Mouse (Mus musculus) T-helper 17 cell (primary cell): ENCODE results near the gene Gm20521.

ENCODE experiments used
- in situ Hi-C, 2 experiments: fragments of 300-600 bp; cut with MboI, MseI; formaldehyde crosslinking; loops; 1 replicate in 1 of 2; 2 replicates in 1 of 2; pipeline ENCODE4 v1.15.1; 2025; ENCODE audit warnings: high pct_unique_total_duplicates in 2 of 2

The Gm20521 gene

DNA sequence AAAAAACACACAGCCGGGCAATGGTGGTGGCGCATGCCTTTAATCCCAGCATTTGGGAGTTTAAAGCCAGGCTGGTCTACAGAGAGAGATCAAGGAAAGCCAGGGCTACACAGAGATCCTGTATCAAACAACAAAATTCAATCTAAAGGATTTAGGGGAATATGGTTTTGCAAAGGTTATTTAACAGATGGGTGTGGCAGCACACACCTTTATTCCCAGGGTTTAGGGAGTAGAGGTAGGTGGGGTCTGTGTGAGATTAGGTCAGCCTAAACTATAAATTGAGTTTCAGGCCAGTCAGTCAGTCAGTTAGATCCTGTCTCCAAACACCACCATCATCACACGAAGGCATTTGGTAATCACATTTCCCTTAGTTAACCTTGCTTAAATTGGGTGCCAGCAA, 9.0 kb downstream of the Gm20521 start, which contains the start of gene Pabpn1:
TSS of gene Pabpn1 (plus strand) at position 301 of the 400 bp plus-strand sequence.
- in situ Hi-C loops: no loop called here

DNA sequence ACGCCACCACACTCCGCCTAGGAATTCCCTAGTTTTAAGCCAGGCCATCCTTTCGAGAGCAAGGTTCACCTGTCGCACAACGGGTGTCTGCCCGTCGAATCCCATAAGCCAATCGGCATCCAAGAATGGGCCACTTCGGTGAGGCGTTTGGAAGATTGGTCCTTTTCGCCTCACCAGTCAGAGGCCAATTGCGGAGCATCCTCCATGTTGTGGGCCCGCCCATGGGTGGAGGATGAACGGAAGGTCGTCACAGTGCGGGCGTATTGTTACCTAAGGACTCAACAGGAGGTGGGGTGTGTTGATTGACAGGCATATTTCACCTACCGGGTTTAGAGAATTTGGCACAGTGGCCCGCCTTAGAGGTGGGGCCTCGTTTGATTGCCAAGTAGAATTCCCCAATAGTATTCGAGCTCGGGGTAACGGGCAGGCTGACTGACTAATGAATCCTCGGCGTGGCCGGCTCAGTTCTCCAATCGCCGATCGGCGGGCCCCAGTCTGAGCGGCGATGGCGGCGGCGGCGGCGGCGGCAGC, 10.5 kb downstream of the Gm20521 start:
- in situ Hi-C loops: no loop called here

DNA sequence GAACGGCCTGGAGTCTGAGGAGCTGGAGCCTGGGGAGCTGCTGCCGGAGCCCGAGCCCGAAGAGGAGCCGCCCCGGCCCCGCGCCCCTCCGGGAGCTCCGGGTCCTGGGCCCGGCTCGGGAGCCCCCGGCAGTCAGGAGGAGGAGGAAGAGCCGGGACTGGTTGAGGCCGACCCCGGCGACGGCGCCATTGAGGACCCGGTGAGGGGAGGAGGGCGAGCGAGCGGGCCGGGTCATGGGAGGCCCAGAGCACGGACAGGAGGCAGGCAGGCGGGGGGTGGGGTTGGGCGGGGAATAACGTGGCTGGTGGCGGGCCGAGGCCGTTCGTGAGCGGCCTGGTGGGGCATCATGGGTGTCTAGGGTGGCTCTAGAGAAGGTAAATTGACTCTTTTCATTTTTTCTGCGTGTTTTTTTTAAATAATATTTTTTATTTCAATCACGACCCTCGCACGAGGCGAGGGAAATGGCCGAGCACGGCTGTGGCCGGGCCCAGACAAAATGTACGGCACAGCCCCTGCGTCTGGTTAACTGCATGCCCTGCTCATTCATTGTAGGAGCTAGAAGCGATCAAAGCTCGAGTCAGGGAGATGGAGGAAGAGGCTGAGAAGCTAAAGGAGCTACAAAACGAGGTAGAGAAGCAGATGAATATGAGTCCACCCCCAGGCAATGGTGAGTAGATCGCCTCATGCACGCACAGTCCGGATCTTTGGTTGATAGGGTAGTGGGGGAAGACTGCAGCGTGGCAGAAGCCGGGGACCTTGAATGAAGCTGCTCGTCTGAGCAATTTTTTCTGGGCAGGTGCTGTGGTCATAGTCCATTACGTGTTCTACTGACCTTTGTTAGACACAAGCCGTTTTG, 11.3 kb downstream of the Gm20521 start:
- in situ Hi-C loops: no loop called here

DNA sequence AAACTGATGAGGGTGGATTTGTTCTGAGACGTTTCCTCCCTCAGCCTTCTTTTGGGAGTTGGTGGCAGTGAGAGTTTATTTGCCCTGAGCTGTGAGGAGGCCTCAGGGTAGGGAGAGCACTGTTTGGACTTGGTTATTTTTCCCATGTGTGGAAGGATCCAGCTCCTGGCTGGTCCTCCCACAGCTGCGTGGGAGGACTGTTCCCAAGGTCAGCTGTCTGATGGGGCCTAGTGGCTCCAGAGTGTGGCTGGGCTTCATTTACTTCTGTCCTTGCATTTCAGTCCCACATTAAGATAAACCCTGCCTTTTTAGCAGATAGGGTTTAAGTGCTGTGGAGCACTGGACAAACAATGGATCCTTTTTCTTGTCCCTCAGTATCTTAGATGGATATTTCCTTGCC, 14.2 kb downstream of the Gm20521 start:
- in situ Hi-C loops: no loop called here

- in situ Hi-C loops: loop anchor here in 1 of 2 experiments (25.0 kb wide), 1 partner anchor 1962 kb away; no protein-coding TSS in a partner anchor
Observed at GRCm38 (mm10) chr14:54900383-54900782, 17.1 kb downstream of the Gm20521 start.

DNA sequence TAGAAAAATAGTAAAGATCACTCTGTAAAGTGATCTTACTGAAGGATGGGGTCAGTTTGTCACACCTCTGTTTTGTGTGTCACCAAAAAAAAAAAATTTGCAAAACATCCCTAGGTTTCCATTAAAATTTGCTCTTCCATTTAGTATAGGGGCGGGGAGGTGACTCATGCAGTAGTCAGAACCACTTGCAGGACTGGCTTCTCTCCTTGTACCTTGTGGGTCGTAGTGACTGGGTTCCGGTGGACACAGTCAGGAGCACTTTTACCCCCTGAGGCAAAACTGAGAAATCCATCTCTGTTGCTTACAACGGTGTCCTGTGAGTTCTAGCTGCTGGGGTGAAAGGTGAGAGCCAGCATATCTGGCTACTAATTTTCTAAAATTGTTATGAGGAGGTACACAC, 20.4 kb downstream of the Gm20521 start:
- in situ Hi-C loops: loop anchor here in 1 of 2 experiments (25.0 kb wide), 1 partner anchor 1959 kb away; no protein-coding TSS in a partner anchor

DNA sequence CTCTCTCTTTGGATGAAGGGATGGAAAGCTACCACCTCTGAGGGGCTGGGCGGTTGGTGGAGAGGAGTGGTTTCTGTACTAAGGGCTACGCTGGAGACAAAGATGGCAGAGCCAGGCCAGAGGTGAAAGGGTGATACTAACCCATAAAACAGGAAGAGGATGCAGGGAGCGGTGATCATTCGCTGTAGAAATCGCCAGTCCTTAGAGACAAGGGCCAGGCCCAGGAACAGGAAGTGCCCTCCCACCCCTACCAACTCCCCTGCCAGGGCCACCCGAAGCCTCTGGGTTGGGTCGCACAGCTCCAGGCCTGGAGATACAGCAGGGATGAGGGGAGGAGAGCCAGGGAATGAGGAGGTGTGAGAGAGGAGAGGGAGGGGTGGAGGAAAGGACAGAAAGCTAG, 25.4 kb downstream of the Gm20521 start:
- in situ Hi-C loops: loop anchor here in 1 of 2 experiments (25.0 kb wide), 1 partner anchor 1954 kb away; no protein-coding TSS in a partner anchor

GRCm38 (mm10) chr14:54912109-54912850, 29.0 kb downstream of the Gm20521 start:
- in situ Hi-C loops: loop anchor here in 1 of 2 experiments (25.0 kb wide), 1 partner anchor 1950 kb away; no protein-coding TSS in a partner anchor

DNA sequence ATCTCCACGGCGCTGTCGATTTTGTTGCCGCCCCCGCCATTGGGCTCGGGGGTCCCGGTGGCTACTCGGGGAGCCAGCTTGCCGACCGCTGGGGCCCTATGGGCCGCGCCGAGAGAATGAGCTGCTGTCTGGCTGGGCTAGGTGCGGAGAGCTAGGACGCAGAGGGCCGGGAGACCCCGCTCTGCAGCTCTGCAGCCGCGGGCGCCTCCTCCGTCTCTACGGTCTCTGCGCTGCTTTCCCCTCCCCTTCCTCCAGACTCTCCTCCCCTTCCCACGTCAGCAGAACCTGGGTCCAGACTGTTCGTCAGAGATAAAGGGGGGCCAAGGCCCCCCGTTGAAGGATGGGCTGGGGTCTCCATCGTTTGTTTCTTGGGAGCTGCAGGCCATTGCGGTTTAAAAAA, 29.6 kb downstream of the Gm20521 start, which contains the start of gene Slc22a17:
TSS of gene Slc22a17 (minus strand) at position 247 of the 400 bp plus-strand sequence.
- in situ Hi-C loops: loop anchor here in 1 of 2 experiments (25.0 kb wide), 1 partner anchor 1949 kb away; no protein-coding TSS in a partner anchor

DNA sequence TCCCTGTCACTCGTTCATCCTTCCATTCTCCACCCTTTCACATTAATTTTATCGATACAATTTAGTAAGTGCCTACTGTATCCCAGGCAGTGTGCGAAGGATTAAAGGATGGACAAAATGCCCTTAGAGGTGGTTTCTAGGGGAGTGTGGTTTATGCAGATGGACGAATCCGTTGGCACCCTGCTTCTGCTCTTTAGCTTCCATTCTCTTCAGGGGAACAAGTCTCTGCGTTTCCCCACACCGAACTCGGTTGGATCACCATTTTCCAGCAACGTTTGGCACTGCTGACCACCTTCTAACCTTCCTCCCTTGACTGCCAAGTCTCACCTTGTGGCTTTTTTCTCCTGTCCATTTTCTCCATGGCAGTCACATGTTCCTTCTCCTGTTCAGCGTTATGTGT, 30.1 kb downstream of the Gm20521 start:
- in situ Hi-C loops: loop anchor here in 1 of 2 experiments (25.0 kb wide), 1 partner anchor 1949 kb away; no protein-coding TSS in a partner anchor

GRCm38 (mm10) chr14:54920076-54920685, 36.9 kb downstream of the Gm20521 start:
- in situ Hi-C loops: loop anchor here in 1 of 2 experiments (25.0 kb wide), 1 partner anchor 1942 kb away; no protein-coding TSS in a partner anchor

DNA sequence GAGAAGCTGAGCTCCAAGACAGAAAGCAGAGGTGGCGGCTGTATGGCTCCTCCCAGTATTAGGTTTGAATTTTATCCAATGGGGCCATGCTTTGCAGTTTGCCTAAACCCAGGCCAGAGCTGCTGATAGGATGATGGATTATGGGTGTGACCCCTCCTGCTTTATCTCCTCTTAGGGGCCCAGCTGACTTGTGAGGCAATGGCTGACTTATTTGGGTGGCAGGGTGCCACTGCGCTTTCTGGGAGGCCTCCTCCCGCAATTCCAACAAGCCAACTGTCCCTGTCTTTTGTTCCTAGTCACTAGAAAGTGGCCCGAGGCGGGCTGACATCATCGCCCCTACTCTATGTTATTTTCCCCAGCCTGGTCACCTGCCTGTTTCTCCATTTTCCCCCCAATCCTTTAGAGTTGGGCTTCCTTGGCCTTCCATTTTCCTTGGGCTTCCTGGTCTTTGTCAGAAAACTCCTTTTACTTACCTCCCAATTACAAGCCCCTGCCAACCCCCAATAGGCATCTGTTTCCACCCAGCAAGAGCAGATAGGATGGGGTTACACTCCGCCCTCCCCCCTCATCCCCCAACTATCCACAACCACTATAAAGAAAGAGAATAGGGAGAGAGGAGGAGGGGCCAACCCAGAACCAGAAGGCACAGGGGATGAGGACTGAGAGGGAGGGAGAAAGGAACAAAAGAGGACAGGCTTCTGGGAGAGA, 41.6 kb downstream of the Gm20521 start:
- in situ Hi-C loops: loop anchor here in 1 of 2 experiments (25.0 kb wide), 1 partner anchor 1938 kb away; no protein-coding TSS in a partner anchor

DNA sequence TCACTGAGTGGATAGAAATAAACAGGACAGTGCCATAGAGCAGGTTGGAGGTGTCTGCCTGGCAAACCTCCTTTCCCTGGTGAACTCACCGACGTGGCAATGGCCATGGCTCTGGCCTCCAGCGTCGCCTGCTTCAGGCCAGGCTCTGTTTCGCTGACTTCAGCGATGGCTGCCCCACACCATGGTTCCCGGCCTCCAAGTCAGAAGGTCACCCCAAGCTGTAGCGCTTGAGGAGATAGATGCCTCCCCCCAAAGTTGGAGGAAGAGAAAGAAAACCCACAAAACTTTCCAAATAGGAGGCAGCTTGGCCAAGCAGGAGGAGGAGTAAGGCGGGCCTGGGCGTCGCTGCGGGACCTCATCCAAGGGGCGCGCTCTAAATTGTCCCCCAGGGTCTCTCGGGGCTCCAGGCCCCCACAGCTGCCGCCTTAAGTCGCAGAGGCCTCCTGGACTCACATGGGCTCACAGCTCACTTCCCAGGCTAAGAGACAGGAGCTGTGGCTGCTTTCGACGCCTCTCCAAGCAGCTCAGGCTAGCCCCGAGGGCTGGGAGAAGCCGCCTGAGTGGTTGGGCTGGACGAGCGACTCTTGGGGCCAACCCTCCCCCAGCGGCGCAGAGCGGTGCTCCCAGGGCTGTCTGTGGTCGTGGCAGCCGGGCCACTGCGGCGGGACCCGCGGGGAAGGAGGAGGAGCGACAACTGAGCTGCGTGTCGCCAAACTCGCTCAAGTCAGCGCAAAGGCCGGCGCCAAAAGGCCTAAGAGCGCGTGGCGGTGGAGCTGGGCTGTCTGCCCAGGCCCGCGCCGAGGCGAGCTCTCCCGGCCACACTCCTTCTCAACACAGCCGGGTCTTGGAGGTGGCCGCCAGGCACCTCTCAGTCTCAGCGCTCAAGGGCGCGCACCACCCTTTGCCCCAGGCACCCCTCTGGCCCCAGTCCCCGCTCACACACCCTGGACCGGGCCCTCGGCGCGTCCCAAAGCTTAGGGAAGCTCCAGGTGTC, 42.4 kb downstream of the Gm20521 start, which contains the start of gene Efs:
TSS of gene Efs (minus strand) at position 778 of the 994 bp plus-strand sequence.
- in situ Hi-C loops: no loop called here

DNA sequence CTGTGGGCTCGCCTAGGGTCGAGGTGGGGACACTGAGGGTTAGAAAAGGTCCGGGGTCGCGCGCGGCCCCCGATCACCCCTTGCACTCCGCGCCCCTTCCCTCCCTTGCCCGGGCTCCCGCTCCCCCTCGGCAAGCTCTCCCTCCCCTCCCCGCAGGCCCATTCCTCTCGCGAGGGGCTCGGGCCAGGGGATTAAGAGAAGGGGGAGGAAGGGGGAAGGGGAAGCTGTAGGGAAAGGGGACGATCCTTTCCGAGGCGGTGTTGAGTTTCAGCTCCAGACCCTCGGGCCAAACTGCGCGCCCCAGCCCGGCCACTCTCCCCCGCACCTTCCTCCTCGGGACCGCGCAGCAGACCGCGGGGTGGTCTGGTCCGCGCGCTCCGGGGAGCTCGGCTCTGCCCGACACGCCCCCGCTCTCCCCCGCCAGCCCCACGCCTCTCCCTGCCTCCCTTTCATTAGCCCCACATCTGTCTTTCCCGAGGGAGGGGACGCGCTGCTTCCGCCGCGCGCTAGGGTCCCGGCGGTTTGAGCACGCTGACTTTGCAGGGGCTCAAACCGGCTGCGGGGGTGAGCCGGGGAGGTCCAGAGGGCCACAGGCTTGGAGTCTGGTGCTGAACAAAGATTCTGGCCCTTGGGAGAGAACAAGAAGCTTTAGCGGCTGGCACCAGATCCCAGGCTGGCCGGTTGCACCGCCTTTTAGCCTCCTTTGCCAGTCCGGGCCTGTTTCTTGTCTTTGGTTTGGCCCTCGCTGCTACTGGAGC, 43.3 kb downstream of the Gm20521 start:
- in situ Hi-C loops: no loop called here

DNA sequence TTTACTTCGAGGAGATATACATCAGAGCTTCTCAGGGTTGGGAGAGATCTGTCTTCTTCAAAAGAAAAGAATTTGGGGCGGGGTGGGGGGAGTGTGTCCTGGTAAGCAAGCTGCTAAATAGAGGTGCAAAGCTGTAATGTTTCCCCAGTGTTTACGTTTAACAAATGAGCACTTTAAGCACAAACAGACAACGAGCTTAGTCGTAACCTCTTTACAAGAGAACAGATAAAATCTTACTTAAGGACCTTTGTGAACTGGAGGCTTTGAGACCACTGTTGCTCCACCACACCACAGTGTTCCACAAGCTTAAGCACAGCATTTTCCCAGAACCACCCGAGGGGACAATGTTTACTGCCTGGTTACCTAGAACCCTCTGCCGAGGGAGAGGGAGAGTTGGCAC, 44.1 kb downstream of the Gm20521 start:
- in situ Hi-C loops: no loop called here

- in situ Hi-C loops: no loop called here
Observed at GRCm38 (mm10) chr14:54929801-54930200, 46.6 kb downstream of the Gm20521 start.

DNA sequence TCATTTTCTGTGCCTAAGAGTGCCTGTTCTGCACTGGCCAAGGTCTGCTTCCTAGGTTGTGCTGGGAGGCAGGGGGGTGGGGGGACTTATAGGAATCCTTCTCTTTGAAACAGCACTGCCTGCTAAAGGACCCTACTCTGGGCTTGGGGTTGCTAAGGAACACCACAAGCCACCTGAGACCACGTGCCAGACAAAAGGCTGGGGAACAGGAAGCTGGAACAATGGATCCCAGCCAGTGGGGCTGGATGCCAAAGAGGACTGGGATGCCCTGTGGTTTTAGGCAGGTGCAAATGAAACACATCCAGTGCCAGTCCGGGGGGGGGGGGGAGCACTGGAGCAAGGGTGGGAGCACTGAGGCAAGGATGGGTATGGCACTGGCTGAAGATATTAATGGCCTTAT, 47.2 kb downstream of the Gm20521 start:
- in situ Hi-C loops: no loop called here

- in situ Hi-C loops: no loop called here
Observed at GRCm38 (mm10) chr14:54932645-54933150, 49.5 kb downstream of the Gm20521 start, which contains the start of gene Il25. TSS of gene Il25 (plus strand) at chr14:54932695.
